Mouse (Mus musculus) kidney, adult 2 months (tissue): ENCODE data around the gene Trmo.

Experiments
- CTCF ChIP-seq: fragments of 200-500 bp; conservative IDR thresholded peaks from 2 replicates; pipeline ENCODE4 v1.5.1; 2011; ENCODE audit warnings: low read depth, mild to moderate bottlenecking, control low read depth, low read length, moderate library complexity, mixed read lengths; ENCODE audit not compliant: insufficient read depth, insufficient read length
- POLR2A ChIP-seq: fragments of 200-500 bp; IDR thresholded peaks from one replicate; pipeline ENCODE4 v1.6.1; 2011; ENCODE audit warnings: low read depth, low read length, control low read depth

GRCm38 (mm10) chr4:46371030-46371429 lies 18.2 kb downstream of the Trmo start:
- TF ChIP-seq CTCF (no peak), POLR2A (no peak)
